Comparison of ENCODE assay signal across 7 mouse cellular contexts in the genomic region with DNA sequence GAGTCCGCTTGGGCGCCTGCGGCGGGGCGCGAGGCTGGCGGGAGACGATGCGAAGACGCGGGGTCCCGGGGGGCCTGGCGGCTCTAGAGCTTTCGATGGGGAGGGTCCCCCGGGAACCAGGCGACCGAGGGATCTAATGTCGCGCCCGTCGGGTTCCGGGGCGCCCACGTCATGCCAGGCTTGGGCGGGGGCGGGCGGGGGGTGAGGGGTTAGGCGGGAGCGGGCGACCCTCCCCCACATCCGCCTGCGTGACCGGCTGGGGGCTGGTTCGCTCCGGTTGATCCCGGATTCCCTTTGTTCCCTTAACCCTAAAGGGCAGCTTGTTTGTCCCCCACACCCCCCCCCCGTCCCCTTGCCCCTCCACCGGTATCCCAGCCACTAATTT. TPM values are rescaled to one million over a fixed set of nuclear protein-coding genes. Genes with fewer than 3 reads are reported as not detected.
DNase-seq lines count a peak whose midpoint lies in the region; ATAC-seq lines count a peak whose summit lies in the region.

No protein-coding gene starts in this region.

- peak; percentile 76 for DNase-seq in retina, embryonic 14.5 days (ENCODE audit: low spot score)
- DNase-seq in retina, postnatal 1 day, result no peak
- peak; percentile 61 to 74 for DNase-seq in kidney, postnatal 4 days
- DNase-seq in urinary bladder, postnatal 36 days (ENCODE audit: low spot score in 2 of 2), result no peak
- no peak for DNase-seq in adrenal gland, adult 2 months

- peaks cover 9% of the 10 kb centered on the region for H3K36me3 ChIP-seq in embryonic facial prominence, embryonic 12.5 days
- H3K36me3 ChIP-seq in neural tube, embryonic 13.5 days, result no peaks in the 10 kb centered on the region

- no peaks in the 10 kb centered on the region for H3K27me3 ChIP-seq in embryonic facial prominence, embryonic 12.5 days
- no peaks in the 10 kb centered on the region for H3K27me3 ChIP-seq in neural tube, embryonic 13.5 days

- H3K4me2 ChIP-seq in embryonic facial prominence, embryonic 12.5 days (replicated peaks), result peak overlapping the region; percentile 79
- H3K4me2 ChIP-seq in neural tube, embryonic 13.5 days, result peak overlapping the region; percentile 72

- H3K9ac ChIP-seq in embryonic facial prominence, embryonic 12.5 days, result peak overlapping the region; percentile 98
- H3K9ac ChIP-seq in neural tube, embryonic 13.5 days, result peak overlapping the region; percentile 98

- peak overlapping the region; percentile 97 for H3K27ac ChIP-seq in embryonic facial prominence, embryonic 12.5 days
- peak overlapping the region; percentile 99 for H3K27ac ChIP-seq in neural tube, embryonic 13.5 days (replicated peaks)

- WGBS in embryonic facial prominence, embryonic 12.5 days, result under 1% methylated on average over 30 of the region's 38 CpGs
- under 1% methylated on average over 38 of the region's 38 CpGs for WGBS in neural tube, embryonic 13.5 days

- peak; percentile 71 for ATAC-seq in embryonic facial prominence, embryonic 12.5 days (ENCODE audit: insufficient number of reproducible peaks, insufficient read depth, low FRiP score, low TSS enrichment)
- ATAC-seq in neural tube, embryonic 13.5 days (ENCODE audit: low read depth), result peak; percentile 88

- peak overlapping the region; percentile 95 for H3K4me3 ChIP-seq in embryonic facial prominence, embryonic 12.5 days
- H3K4me3 ChIP-seq in neural tube, embryonic 13.5 days, result peak overlapping the region; percentile 96

- no peaks in the 10 kb centered on the region for H3K9me3 ChIP-seq in embryonic facial prominence, embryonic 12.5 days
- no peaks in the 10 kb centered on the region for H3K9me3 ChIP-seq in neural tube, embryonic 13.5 days

- peaks cover 13% of the 10 kb centered on the region for H3K4me1 ChIP-seq in embryonic facial prominence, embryonic 12.5 days
- H3K4me1 ChIP-seq in neural tube, embryonic 13.5 days (replicated peaks), result peaks cover 44% of the 10 kb centered on the region

RNA-seq across cellular contexts. Expression of a gene that starts 0.3 kb away (rescaled TPM):
- polyA plus RNA-seq in embryonic facial prominence, embryonic 12.5 days (2016; fragmentation: Nextera tagmentation; extraction: Ambion mirVana), result 77.9 and 83.7 TPM in 2 replicates
- polyA plus RNA-seq in neural tube, embryonic 13.5 days (2015; fragmentation: Nextera tagmentation; extraction: Ambion mirVana), result 51.4 and 57.7 TPM in 2 replicates
- 10 to 100 TPM; 63.1 to 86.9 TPM for total RNA-seq in adrenal gland, adult 2 months (2021)
- polyA plus RNA-seq in adrenal gland, adult 2 months (2012; rRNA removed), result 32.4 and 39.5 TPM in 2 replicates

RNA-seq across cellular contexts. Expression of a gene that starts 21.7 kb away (rescaled TPM):
- 3.5 and 3.9 TPM in 2 replicates for polyA plus RNA-seq in embryonic facial prominence, embryonic 12.5 days (2016; fragmentation: Nextera tagmentation; extraction: Ambion mirVana)
- 2.7 and 3.6 TPM in 2 replicates for polyA plus RNA-seq in neural tube, embryonic 13.5 days (2015; fragmentation: Nextera tagmentation; extraction: Ambion mirVana)
- total RNA-seq in adrenal gland, adult 2 months (2021), result 10 to 100 TPM; 18.5 to 20.4 TPM
- 1.4 and 1.6 TPM in 2 replicates for polyA plus RNA-seq in adrenal gland, adult 2 months (2012; rRNA removed)

RNA-seq across cellular contexts. Expression of a gene that starts 21.7 kb away (rescaled TPM):
- polyA plus RNA-seq in embryonic facial prominence, embryonic 12.5 days (2016; fragmentation: Nextera tagmentation; extraction: Ambion mirVana), result 45.3 and 48.7 TPM in 2 replicates
- polyA plus RNA-seq in neural tube, embryonic 13.5 days (2015; fragmentation: Nextera tagmentation; extraction: Ambion mirVana), result 15.8 TPM in 2 replicates
- 1 to 10 TPM; 2.0 to 3.0 TPM for total RNA-seq in adrenal gland, adult 2 months (2021)
- 0.13 and 0.28 TPM in 2 replicates for polyA plus RNA-seq in adrenal gland, adult 2 months (2012; rRNA removed)

Comparison
In these comparisons a context has a peak if more than half of its experiments do, and no peak if none do; other contexts are left out.
1. DNase-seq: peak in retina, embryonic 14.5 days (single experiment) and kidney, postnatal 4 days (2 of 2); none in retina, postnatal 1 day (single experiment), urinary bladder, postnatal 36 days (0 of 2) and adrenal gland, adult 2 months (single experiment).
2. RNA of a gene that starts 21.7 kb away (polyA plus RNA-seq): 45.3 to 48.7 TPM in embryonic facial prominence, embryonic 12.5 days and 15.8 TPM in neural tube, embryonic 13.5 days; 0.13 to 0.28 TPM in adrenal gland, adult 2 months; every median in the first group is over 10 times any median in the second.